Mouse (Mus musculus) heart, embryonic 10.5 days (tissue): Measurements from ENCODE around the gene Pbx3. TPM values are rescaled to one million over a fixed set of nuclear protein-coding genes. Genes with fewer than 3 reads are reported as not detected.
A peak's percentile ranks its signal among the peaks of the same experiment; 100 is the strongest.

Experiments
- DNase-seq: peaks from one replicate; pipeline ENCODE4 v3.0.0-alpha.2; 2017; ENCODE audit warnings: low spot score
- H3K27ac ChIP-seq: fragments of 300-500 bp; sonication (generic); 2 replicates; pipeline ENCODE4 v1.5.1; 2016; ENCODE audit warnings: mild to moderate bottlenecking
- H3K27me3 ChIP-seq: fragments of 300-500 bp; sonication (generic); 2 replicates; pipeline ENCODE4 v1.6.1; 2016; ENCODE audit warnings: mild to moderate bottlenecking; ENCODE audit not compliant: poor library complexity, insufficient read depth, severe bottlenecking
- H3K36me3 ChIP-seq: fragments of 300-500 bp; sonication (generic); 2 replicates; pipeline ENCODE4 v1.6.1; 2016; ENCODE audit warnings: mild to moderate bottlenecking, moderate library complexity
- H3K4me1 ChIP-seq: fragments of 300-500 bp; sonication (generic); 2 replicates; pipeline ENCODE4 v1.6.1; 2016; ENCODE audit warnings: mild to moderate bottlenecking
- H3K4me3 ChIP-seq: fragments of 300-500 bp; sonication (generic); 2 replicates; pipeline ENCODE4 v1.5.1; 2016; ENCODE audit warnings: mild to moderate bottlenecking, moderate library complexity
- H3K9me3 ChIP-seq: fragments of 300-500 bp; sonication (generic); 2 replicates; pipeline ENCODE4 v1.6.1; 2016; ENCODE audit warnings: mild to moderate bottlenecking, moderate library complexity
- WGBS: fragments of 180-500 bp; shearing (Covaris S2); methylation state at CpG from one replicate; pipeline ENCODE4 v1.1.7; 2016; 5-methylcytosine and 5-hydroxymethylcytosine counted together
- polyA plus RNA-seq: library from polyadenylated mRNA; unstranded; fragments of >200 nt; fragmentation: Nextera tagmentation; extraction: Ambion mirVana; gene quantifications from 2 replicates; pipeline ENCODE4 v1.2.1, GENCODE M21; 2016

Pbx3 gene
- polyA plus RNA-seq, 1 experiment from 2014 or later: 33.3 TPM

DNA sequence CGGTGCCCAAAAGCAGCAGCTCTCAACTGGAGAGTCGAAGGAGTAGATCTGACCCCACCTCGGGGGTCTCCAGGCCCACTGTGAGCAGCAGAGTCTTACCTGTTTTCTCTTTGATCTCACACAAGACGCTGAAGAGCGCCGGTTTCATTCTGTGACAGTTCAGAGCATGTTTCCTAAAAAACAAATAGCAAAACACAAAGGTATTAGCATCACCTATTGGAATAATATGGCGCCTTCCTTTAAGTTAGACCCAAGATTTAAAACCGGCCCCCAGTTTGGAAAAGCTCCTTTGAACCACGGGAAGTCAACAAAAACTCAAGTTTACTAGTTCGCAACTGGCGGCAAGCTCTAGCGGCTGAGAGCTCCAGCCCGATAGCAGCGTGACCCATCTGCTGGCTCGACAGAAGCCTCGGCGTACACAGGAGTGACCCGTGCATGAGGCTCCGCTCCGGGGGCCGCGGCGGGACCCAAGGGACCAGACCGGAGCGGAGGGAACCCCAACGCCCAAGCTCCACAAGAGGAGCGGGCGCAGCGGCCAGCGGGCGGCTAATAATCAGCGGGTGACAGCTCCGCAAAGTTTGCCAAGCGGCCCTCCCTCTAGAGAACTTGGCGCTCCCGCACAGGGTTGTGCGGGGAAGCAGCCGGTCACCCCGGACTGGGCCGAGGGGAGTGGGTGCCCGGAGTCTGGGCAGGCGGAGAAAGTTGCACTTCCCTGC, 2.1 kb downstream of the Pbx3 start:
- peak overlapping the region; percentile 99 for H3K27ac ChIP-seq
- WGBS: under 1% methylated on average over 42 of the region's 42 CpGs

GRCm38 (mm10) chr2:34370349-34370724, 2.6 kb downstream of the Pbx3 start:
- no peaks in the 10 kb centered on the region for H3K9me3 ChIP-seq
- WGBS: 2% methylated on average over 7 of the region's 7 CpGs
- H3K27me3 ChIP-seq: no peaks in the 10 kb centered on the region
- no peaks in the 10 kb centered on the region for H3K36me3 ChIP-seq
- peak overlapping the region; percentile 99 for H3K27ac ChIP-seq
- peaks cover 20% of the 10 kb centered on the region for H3K4me1 ChIP-seq
- peak overlapping the region; percentile 93 for H3K4me3 ChIP-seq
- DNase-seq: no peak

More for the DNA sequence above, 2.1 kb downstream of the Pbx3 start:
- no peaks in the 10 kb centered on the region for H3K27me3 ChIP-seq
- no peaks in the 10 kb centered on the region for H3K9me3 ChIP-seq
- peak; percentile 80 for DNase-seq
- H3K4me1 ChIP-seq: peaks cover 20% of the 10 kb centered on the region
- H3K4me3 ChIP-seq: peak overlapping the region; percentile 93
- no peaks in the 10 kb centered on the region for H3K36me3 ChIP-seq

DNA sequence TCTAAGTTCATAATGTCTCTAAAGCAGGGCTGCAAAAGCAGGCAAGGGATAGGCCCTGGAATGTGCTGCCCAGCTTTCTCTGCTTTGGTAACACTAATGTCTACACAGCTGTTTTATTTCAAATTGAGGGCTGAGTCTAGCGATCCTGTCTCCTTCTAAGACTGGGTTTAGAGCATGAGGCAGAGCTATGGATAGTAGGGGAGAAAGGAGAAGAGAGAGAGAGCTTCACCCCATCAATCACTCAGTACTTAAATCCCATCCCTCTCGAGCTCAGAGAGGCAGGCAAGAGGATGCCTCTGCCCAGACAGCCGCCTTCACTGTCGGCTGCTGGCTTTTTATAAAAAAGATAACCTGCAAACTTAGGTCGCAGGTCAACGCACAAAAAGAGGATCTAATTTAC, 4.5 kb downstream of the Pbx3 start:
- H3K27me3 ChIP-seq: no peaks in the 10 kb centered on the region
- H3K27ac ChIP-seq: peak overlapping the region; percentile 29; the same call in 1 of the 2 replicates
- DNase-seq: no peak
- no peaks in the 10 kb centered on the region for H3K9me3 ChIP-seq
- WGBS: 18% methylated on average over 6 of the region's 6 CpGs
- H3K4me3 ChIP-seq: peak overlapping the region; percentile 38
- peaks cover 13% of the 10 kb centered on the region for H3K4me1 ChIP-seq
- H3K36me3 ChIP-seq: no peaks in the 10 kb centered on the region

- 78% methylated on average over 2 of the region's 2 CpGs for WGBS
- H3K27me3 ChIP-seq: no peaks in the 10 kb centered on the region
- DNase-seq: no peak
These were observed 5.9 kb downstream of the Pbx3 start for GRCm38 (mm10) chr2:34367024-34367423.

GRCm38 (mm10) chr2:34363678-34364077, 9.3 kb downstream of the Pbx3 start:
- H3K4me3 ChIP-seq: no peak overlapping the region
- WGBS: 24% methylated on average over 1 of the region's 1 CpGs
- no peak overlapping the region for H3K27ac ChIP-seq
- no peaks in the 10 kb centered on the region for H3K36me3 ChIP-seq
- H3K27me3 ChIP-seq: no peaks in the 10 kb centered on the region
- DNase-seq: no peak
- peaks cover 24% of the 10 kb centered on the region for H3K4me1 ChIP-seq
- H3K9me3 ChIP-seq: no peaks in the 10 kb centered on the region

More at GRCm38 (mm10) chr2:34367024-34367423, 5.9 kb downstream of the Pbx3 start:
- Histone ChIP-seq H3K4me3 (no peak overlapping the region), H3K36me3 (no peaks in the 10 kb centered on the region), H3K9me3 (no peaks in the 10 kb centered on the region), H3K27ac (no peak overlapping the region), H3K4me1 (peaks cover 8% of the 10 kb centered on the region; the same call in 1 of the 2 replicates)

DNA sequence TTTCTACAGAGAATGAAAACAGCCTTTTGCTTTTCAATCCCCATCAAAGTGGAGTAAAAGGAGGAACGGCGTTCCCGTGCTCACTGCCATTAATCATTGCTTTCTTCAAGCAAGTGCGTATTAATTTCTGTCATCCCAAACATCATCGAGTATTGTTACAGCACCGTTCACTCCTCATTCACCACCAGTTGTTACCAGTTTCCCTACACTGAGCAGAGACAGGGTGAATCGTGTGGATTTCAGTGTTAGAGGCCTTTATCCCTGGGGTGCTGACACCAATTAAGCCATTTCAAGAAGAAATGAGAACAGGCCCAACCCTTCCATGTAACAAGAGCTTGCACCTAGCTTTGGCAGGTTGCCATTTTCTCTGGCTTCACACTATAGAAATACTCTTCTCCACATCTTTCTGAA, 17.1 kb downstream of the Pbx3 start:
- WGBS: 68% methylated on average over 7 of the region's 7 CpGs
- H3K9me3 ChIP-seq: no peaks in the 10 kb centered on the region
- no peaks in the 10 kb centered on the region for H3K36me3 ChIP-seq
- no peak overlapping the region for H3K27ac ChIP-seq
- H3K4me1 ChIP-seq: peaks cover 39% of the 10 kb centered on the region
- DNase-seq: no peak
- no peaks in the 10 kb centered on the region for H3K27me3 ChIP-seq
- no peak overlapping the region for H3K4me3 ChIP-seq

DNA sequence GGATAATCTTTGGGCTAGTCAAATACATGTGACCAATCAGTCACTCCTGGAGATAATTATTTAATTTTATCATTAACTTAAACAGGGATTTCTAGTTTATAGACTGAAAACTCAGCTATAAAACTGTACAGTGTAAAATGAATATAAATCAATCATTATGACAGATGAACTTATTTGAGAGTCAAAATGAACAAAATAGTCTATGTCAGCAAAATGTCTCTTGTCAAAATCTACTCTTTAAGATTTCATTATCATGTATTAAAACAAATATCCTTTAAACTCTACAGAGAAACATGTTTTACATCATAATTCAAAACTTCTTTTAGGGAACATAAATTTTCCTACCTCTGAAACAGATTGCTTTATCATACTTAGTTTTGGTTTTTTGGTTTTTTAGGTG, 20.9 kb downstream of the Pbx3 start:
- no peak overlapping the region for H3K4me3 ChIP-seq
- no peak for DNase-seq
- H3K27ac ChIP-seq: no peak overlapping the region
- H3K9me3 ChIP-seq: no peaks in the 10 kb centered on the region
- H3K4me1 ChIP-seq: peaks cover 17% of the 10 kb centered on the region
- no peaks in the 10 kb centered on the region for H3K27me3 ChIP-seq
- H3K36me3 ChIP-seq: no peaks in the 10 kb centered on the region

DNA sequence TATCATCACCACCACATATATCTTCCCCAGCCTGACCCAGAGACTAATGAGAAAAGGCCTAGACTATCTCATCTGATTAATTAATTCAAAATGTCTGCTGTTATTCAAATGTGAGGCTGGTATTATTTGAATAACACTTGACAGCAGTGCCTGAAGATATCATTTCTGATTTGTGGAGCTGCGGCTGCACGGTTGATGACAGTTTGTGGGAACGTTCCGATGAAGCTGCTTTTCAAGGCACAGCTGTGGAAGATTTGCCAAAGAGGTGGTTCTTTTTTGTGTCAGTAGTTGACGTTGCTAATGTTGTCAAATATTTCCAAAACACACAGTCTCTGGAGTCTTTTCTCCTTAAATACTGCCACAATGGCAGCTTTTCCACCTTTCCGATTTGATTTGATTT, 25.8 kb downstream of the Pbx3 start:
- Histone ChIP-seq H3K4me1 (peaks cover 7% of the 10 kb centered on the region), H3K4me3 (no peak overlapping the region), H3K36me3 (0 out of 2 replicates have a peak, but pooled peaks cover 2% of the 10 kb centered on the region), H3K27ac (no peak overlapping the region), H3K9me3 (no peaks in the 10 kb centered on the region), H3K27me3 (no peaks in the 10 kb centered on the region)
- 82% methylated on average over 6 of the region's 6 CpGs for WGBS
- no peak for DNase-seq

- Histone ChIP-seq H3K27ac (no peak overlapping the region), H3K9me3 (no peaks in the 10 kb centered on the region), H3K4me1 (0 out of 2 replicates have a peak, but pooled peaks cover 3% of the 10 kb centered on the region), H3K4me3 (no peak overlapping the region), H3K27me3 (no peaks in the 10 kb centered on the region), H3K36me3 (no peaks in the 10 kb centered on the region)
- WGBS: 84% methylated on average over 1 of the region's 1 CpGs
- no peak for DNase-seq
These were observed 74.3 kb downstream of the Pbx3 start for GRCm38 (mm10) chr2:34298664-34299063.

- Histone ChIP-seq H3K9me3 (no peaks in the 10 kb centered on the region), H3K27ac (no peak overlapping the region), H3K27me3 (no peaks in the 10 kb centered on the region), H3K4me1 (0 out of 2 replicates have a peak, but pooled peaks cover 3% of the 10 kb centered on the region), H3K4me3 (no peak overlapping the region), H3K36me3 (no peaks in the 10 kb centered on the region)
- DNase-seq: no peak
- WGBS: 93% methylated on average over 3 of the region's 3 CpGs
These were observed 74.7 kb downstream of the Pbx3 start for GRCm38 (mm10) chr2:34298202-34298601.

GRCm38 (mm10) chr2:34289726-34290125, 83.2 kb downstream of the Pbx3 start:
- no peak for DNase-seq
- WGBS: 85% methylated on average over 1 of the region's 1 CpGs
- Histone ChIP-seq H3K27ac (no peak overlapping the region), H3K36me3 (no peaks in the 10 kb centered on the region), H3K9me3 (no peaks in the 10 kb centered on the region), H3K4me1 (no peaks in the 10 kb centered on the region), H3K4me3 (no peak overlapping the region), H3K27me3 (no peaks in the 10 kb centered on the region)

- no peaks in the 10 kb centered on the region for H3K4me1 ChIP-seq
- H3K27ac ChIP-seq: no peak overlapping the region
- H3K36me3 ChIP-seq: no peaks in the 10 kb centered on the region
- H3K4me3 ChIP-seq: no peak overlapping the region
- H3K9me3 ChIP-seq: no peaks in the 10 kb centered on the region
- 86% methylated on average over 2 of the region's 2 CpGs for WGBS
- DNase-seq: no peak
- no peaks in the 10 kb centered on the region for H3K27me3 ChIP-seq
These were observed 88.7 kb downstream of the Pbx3 start for GRCm38 (mm10) chr2:34284239-34284638.

GRCm38 (mm10) chr2:34280996-34281395, 91.9 kb downstream of the Pbx3 start:
- no peak overlapping the region for H3K27ac ChIP-seq
- no peak overlapping the region for H3K4me3 ChIP-seq
- H3K36me3 ChIP-seq: no peaks in the 10 kb centered on the region
- DNase-seq: no peak
- 0 out of 2 replicates have a peak, but pooled peaks cover 3% of the 10 kb centered on the region for H3K4me1 ChIP-seq
- WGBS: 85% methylated on average over 3 of the region's 3 CpGs
- H3K9me3 ChIP-seq: no peaks in the 10 kb centered on the region
- H3K27me3 ChIP-seq: no peaks in the 10 kb centered on the region

- H3K4me3 ChIP-seq: no peak overlapping the region
- no peak for DNase-seq
- H3K27me3 ChIP-seq: no peaks in the 10 kb centered on the region
- whole genome bisulfite sequencing: 76% methylated on average over 6 of the region's 6 CpGs
- H3K4me1 ChIP-seq: 0 out of 2 replicates have a peak, but pooled peaks cover 3% of the 10 kb centered on the region
- no peaks in the 10 kb centered on the region for H3K9me3 ChIP-seq
- H3K27ac ChIP-seq: no peak overlapping the region
- no peaks in the 10 kb centered on the region for H3K36me3 ChIP-seq
These were observed 93.2 kb downstream of the Pbx3 start for GRCm38 (mm10) chr2:34279726-34280125.
